ENCODE assay signal across 8 mouse cellular contexts in genomic region chr17:65613463-65614412, GRCm38 (mm10). TPM values are rescaled to one million over a fixed set of nuclear protein-coding genes. Genes with fewer than 3 reads are reported as not detected.
DNase-seq lines count a peak whose midpoint lies in the region; ATAC-seq lines count a peak whose summit lies in the region.

Vapa (minus strand) TSS chr17:65613555.

- H3K4me1 ChIP-seq in brown adipose tissue, adult 24 weeks (ENCODE audit: control insufficient read depth, insufficient read depth, insufficient read length, low read length), result peaks cover 11% of the 10 kb centered on the region
- peaks cover 34% of the 10 kb centered on the region for H3K4me1 ChIP-seq in heart, embryonic 13.5 days
- peaks cover 35% of the 10 kb centered on the region for H3K4me1 ChIP-seq in liver, embryonic 12.5 days
- peaks cover 7% of the 10 kb centered on the region; the same call in 1 of the 2 replicates for H3K4me1 ChIP-seq in stomach, embryonic 15.5 days

- no peaks in the 10 kb centered on the region for H3K27me3 ChIP-seq in heart, embryonic 13.5 days (replicated peaks)
- H3K27me3 ChIP-seq in liver, embryonic 12.5 days (replicated peaks), result no peaks in the 10 kb centered on the region
- no peaks in the 10 kb centered on the region for H3K27me3 ChIP-seq in stomach, embryonic 15.5 days (replicated peaks)

- H3K9me3 ChIP-seq in heart, embryonic 13.5 days, result no peaks in the 10 kb centered on the region
- H3K9me3 ChIP-seq in liver, embryonic 12.5 days (replicated peaks), result no peaks in the 10 kb centered on the region
- no peaks in the 10 kb centered on the region for H3K9me3 ChIP-seq in stomach, embryonic 15.5 days

- peak; percentile 88 for ATAC-seq in heart, embryonic 13.5 days (ENCODE audit: extremely low read depth, insufficient number of reproducible peaks, low FRiP score, low TSS enrichment)
- peak; percentile 90 for ATAC-seq in liver, embryonic 12.5 days
- peak; percentile 94 for ATAC-seq in stomach, embryonic 15.5 days (ENCODE audit: insufficient read depth, low FRiP score, low read depth)

- WGBS in heart, embryonic 13.5 days, result under 1% methylated on average over 85 of the region's 85 CpGs
- under 1% methylated on average over 73 of the region's 85 CpGs for WGBS in liver, embryonic 12.5 days (ENCODE audit: insufficient replicate concordance)
- under 1% methylated on average over 81 of the region's 85 CpGs for WGBS in stomach, embryonic 15.5 days

- peak within 1 kb of the TSS; percentile 94 for H3K27ac ChIP-seq in brown adipose tissue, adult 24 weeks (replicated peaks; ENCODE audit: low read depth, low read length)
- peak within 1 kb of the TSS; percentile 100 for H3K27ac ChIP-seq in heart, embryonic 13.5 days (replicated peaks)
- H3K27ac ChIP-seq in liver, embryonic 12.5 days, result peak within 1 kb of the TSS; percentile 98
- H3K27ac ChIP-seq in stomach, embryonic 15.5 days, result peak within 1 kb of the TSS; percentile 99

- peak within 1 kb of the TSS; percentile 100 for H3K9ac ChIP-seq in heart, embryonic 13.5 days
- H3K9ac ChIP-seq in liver, embryonic 12.5 days, result peak within 1 kb of the TSS; percentile 99
- H3K9ac ChIP-seq in stomach, embryonic 15.5 days, result peak within 1 kb of the TSS; percentile 98

- H3K4me2 ChIP-seq in heart, embryonic 13.5 days, result peak within 1 kb of the TSS; percentile 86
- H3K4me2 ChIP-seq in liver, embryonic 12.5 days, result peak within 1 kb of the TSS; percentile 85
- H3K4me2 ChIP-seq in stomach, embryonic 15.5 days, result peak within 1 kb of the TSS; percentile 61

- no peaks in the 10 kb centered on the region for H3K36me3 ChIP-seq in heart, embryonic 13.5 days
- peaks cover 10% of the 10 kb centered on the region for H3K36me3 ChIP-seq in liver, embryonic 12.5 days
- H3K36me3 ChIP-seq in stomach, embryonic 15.5 days, result no peaks in the 10 kb centered on the region

- H3K4me3 ChIP-seq in brown adipose tissue, adult 24 weeks (ENCODE audit: insufficient read depth, low read depth, low read length), result peak within 1 kb of the TSS; percentile 77
- H3K4me3 ChIP-seq in heart, embryonic 13.5 days, result peak within 1 kb of the TSS; percentile 98
- H3K4me3 ChIP-seq in liver, embryonic 12.5 days, result peak within 1 kb of the TSS; percentile 98
- H3K4me3 ChIP-seq in stomach, embryonic 15.5 days (replicated peaks), result peak within 1 kb of the TSS; percentile 86

- DNase-seq in CD4-positive, CD25-positive, alpha-beta regulatory T cell, adult 2 months (ENCODE audit: low read depth, low spot score), result peak; percentile 100
- DNase-seq in fat pad, adult 2 months (ENCODE audit: extremely low read depth, low read depth, low spot score), result peak; percentile 58
- peak; percentile 99 for DNase-seq in kidney, postnatal 10 days
- peak; percentile 98 to 99 for DNase-seq in natural killer cell, adult 2 months (ENCODE audit: low spot score in 2 of 2)

RNA-seq across cellular contexts. Expression of gene Vapa, which starts in this region (rescaled TPM):
- 81.7 and 128 TPM in 2 replicates for polyA plus RNA-seq in brown adipose tissue, adult 24 weeks (2012; ENCODE audit: insufficient read depth, insufficient read length, missing spikeins)
- 132 and 153 TPM in 2 replicates for polyA plus RNA-seq in heart, embryonic 13.5 days (2015; fragmentation: Nextera tagmentation; extraction: Ambion mirVana)
- 106 and 107 TPM in 2 replicates for polyA plus RNA-seq in liver, embryonic 12.5 days (2016; fragmentation: Nextera tagmentation; extraction: Ambion mirVana)
- 204 and 207 TPM in 2 replicates for polyA plus RNA-seq in stomach, embryonic 15.5 days (2015; fragmentation: Nextera tagmentation; extraction: Ambion mirVana)

Comparison
In these comparisons a context has a peak if more than half of its experiments do, and no peak if none do; other contexts are left out.
1. Peak in every context shown above with its lines: DNase-seq, ATAC-seq, H3K4me3 ChIP-seq and H3K27ac ChIP-seq.